Mouse (Mus musculus) c-Kit-positive CD71-positive TER-119-positive erythroid progenitor cells, embryonic 14.5 days (primary cell): ENCODE measurements around the gene Ccdc34.

Experiments
- DNase-seq: peaks from one replicate; pipeline ENCODE4 v3.0.0-alpha.2; 2013; ENCODE audit warnings: low spot score

The Ccdc34 gene

GRCm38 (mm10) chr2:110017616-110018505 lies at the start of gene Ccdc34:
Ccdc34 (plus strand) TSS chr2:110017817.
- DNase-seq: peak; percentile 90

DNA sequence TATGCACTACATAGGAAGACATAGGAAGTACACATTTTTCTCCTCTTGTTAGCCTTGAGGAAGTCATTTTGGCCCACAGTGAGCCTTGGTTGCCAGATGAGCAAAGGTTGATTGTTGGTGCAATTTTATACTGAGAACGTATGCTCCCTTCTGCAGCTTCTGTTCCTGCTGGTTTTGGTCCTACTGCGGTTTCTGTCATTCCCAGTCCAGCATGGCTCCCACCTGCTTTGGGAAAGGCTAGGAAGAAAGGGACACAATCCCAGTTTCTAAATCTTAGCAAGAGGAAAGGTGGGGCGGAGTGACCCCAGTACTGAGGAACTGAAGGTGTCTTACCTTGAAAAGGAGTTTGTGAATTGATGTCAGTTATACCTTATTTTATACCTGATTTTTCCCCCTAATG lies 48.2 kb upstream of the Ccdc34 start:
- DNase-seq: no peak

- DNase-seq: no peak
These were observed 47.6 kb upstream of the Ccdc34 start for GRCm38 (mm10) chr2:109969926-109970532.

GRCm38 (mm10) chr2:109970744-109971410 lies 46.7 kb upstream of the Ccdc34 start:
- DNase-seq: no peak

GRCm38 (mm10) chr2:109972310-109972709 lies 45.3 kb upstream of the Ccdc34 start:
- DNase-seq: no peak

DNA sequence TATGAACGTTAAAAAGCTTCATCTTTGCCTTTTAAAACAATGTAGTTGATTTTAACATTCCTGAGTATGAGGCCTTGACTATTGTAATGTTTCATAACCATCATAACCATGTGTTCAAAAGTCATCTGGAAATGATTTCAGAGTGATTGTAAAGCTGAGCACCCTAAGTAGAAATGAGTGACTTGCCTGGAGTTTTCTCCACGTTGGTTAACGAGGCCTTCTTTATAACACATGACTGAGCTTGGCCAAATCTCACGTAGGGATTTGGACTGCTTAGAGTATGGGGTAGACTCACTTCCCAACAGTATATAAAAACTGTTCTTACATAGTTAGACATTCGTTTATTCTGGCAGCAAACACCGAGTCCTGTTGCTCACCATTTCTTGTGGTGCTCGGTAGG lies 44.7 kb upstream of the Ccdc34 start:
- DNase-seq: no peak

GRCm38 (mm10) chr2:109974807-109975206 lies 42.8 kb upstream of the Ccdc34 start:
- DNase-seq: no peak

GRCm38 (mm10) chr2:109976181-109976580 lies 41.4 kb upstream of the Ccdc34 start:
- DNase-seq: no peak

DNA sequence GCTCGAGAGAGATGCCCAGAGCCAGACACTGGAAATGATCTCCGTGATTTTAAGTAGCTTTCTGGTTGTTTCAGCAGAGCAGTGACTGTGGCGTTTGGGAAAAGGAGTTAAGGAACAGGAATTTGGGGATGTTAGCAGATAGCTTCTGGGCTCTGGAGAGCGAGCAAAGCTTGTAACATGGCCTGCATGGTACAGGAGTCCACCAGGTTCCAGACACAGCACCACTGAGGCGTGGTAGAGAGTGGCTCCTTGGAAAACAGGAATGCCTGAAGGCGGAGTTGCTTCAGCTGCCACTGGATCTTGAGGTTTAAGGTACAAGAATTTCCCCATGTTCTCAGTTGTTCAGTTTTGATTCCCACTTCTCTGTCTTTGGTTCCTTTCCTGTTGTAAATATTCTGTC lies 40.3 kb upstream of the Ccdc34 start:
- no peak for DNase-seq

DNA sequence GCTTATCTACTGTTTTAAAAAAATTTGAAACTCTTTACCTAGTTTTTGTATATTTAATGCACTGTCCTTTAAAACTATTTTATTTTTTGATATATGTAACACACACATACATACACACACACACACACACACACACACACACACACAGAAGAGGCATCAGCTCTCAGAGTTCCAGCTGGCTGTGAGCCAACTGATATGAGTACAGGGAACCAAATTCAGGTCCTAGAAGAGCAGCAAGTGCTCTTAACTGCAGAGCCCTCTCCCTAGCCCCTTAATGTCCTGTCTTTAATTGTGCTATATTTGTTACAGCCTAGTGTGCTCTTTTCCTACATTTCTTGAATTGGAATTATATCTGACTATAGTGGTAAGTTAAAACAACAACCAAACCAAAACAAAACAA lies 38.4 kb upstream of the Ccdc34 start:
- DNase-seq: peak; percentile 34

- no peak for DNase-seq
These were observed 34.2 kb upstream of the Ccdc34 start for GRCm38 (mm10) chr2:109983435-109983834.

DNA sequence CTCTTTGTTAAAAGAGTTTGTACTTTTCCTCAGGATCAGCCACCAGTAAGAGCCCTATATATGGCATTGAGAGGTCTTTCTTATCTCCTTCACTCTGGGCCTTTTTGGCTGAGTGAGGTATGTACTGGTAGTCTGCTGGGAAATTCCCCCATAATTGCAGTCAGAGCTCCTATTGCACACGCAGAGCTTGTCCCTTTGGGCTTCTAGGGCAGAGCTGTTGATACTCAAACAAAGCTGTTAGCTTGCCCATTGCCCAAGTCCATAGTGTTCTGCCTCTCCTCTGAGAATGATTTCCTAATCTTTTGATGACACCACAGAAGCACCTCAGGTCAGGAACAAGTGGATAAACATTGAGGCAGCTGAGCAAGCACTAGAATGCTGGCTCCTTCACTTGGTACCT lies 32.7 kb upstream of the Ccdc34 start:
- DNase-seq: no peak

DNA sequence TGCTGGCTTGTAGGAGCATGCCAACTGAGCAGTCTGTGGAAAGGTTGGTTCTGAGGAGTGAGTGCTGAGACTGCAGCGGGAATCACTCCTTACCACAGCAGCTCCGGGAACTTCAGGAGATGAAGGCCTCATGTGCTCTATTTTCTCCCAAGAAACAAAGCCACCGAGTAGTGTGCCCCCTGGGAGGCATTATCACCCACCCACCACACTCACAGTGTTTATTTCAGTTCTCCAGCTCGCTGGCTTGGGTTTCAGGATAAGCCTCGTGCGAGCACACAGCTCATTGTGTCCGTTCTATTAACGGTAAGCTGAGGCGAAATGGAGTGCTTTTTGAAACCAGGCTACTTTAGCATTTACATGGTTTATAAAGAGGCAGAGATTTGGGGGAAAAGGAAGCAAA lies 32.1 kb upstream of the Ccdc34 start:
- no peak for DNase-seq

DNA sequence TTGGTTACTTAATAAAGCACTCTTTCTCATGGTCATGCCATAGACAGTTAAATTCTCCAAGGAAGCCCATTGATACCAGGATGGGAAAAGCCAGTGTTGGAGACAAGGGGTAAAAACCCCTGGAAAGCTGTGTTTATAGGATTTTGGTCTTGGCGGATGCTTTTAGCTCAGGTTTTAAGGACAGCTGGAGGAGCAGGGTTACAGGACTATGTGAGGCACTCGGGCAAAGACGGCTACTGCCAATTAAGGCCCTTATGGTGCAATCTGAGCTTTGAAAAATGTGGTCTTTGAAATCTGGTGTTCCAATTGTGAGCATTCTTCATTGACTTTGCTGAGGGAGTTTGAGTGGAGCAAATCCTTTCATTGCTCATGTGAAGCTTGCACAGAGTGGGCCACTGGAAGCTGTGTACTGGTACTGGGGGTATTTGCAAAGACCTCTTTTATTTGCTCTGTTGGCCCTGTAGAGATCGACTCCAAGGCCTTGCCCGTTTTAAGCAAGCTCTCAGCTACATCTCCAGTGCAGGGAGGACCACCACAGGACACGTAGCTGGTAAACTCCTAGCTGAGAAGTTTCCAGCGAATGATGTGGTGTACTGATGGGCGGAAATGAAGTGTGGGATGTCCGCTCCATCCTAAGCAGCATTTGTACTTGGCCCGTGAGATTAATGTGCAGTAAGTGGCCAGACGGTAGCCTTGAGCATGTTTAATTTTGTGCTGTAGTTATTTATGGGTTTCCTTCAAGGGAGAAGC lies 31.4 kb upstream of the Ccdc34 start:
- DNase-seq: no peak

DNA sequence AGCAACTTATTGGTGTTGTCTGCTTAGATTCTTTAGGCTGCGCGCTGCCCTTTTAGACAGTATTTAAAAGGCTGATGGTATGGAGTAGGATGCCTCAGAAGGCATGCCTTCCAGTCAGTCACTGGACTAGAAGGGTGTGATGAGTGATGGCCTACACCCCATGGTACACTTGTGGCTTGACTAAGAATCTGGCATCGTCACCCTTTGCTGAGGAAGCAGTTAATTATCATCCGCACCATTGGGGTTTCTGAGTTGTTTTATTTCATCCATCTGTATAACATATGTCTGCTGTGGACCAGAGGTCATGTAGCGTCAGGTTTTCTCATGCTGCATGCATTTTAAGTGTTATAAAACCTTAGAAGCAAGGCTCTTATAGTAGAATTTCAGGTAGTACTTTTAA lies 29.7 kb upstream of the Ccdc34 start:
- no peak for DNase-seq

- DNase-seq: no peak
These were observed 28.4 kb upstream of the Ccdc34 start for GRCm38 (mm10) chr2:109989196-109989595.

DNA sequence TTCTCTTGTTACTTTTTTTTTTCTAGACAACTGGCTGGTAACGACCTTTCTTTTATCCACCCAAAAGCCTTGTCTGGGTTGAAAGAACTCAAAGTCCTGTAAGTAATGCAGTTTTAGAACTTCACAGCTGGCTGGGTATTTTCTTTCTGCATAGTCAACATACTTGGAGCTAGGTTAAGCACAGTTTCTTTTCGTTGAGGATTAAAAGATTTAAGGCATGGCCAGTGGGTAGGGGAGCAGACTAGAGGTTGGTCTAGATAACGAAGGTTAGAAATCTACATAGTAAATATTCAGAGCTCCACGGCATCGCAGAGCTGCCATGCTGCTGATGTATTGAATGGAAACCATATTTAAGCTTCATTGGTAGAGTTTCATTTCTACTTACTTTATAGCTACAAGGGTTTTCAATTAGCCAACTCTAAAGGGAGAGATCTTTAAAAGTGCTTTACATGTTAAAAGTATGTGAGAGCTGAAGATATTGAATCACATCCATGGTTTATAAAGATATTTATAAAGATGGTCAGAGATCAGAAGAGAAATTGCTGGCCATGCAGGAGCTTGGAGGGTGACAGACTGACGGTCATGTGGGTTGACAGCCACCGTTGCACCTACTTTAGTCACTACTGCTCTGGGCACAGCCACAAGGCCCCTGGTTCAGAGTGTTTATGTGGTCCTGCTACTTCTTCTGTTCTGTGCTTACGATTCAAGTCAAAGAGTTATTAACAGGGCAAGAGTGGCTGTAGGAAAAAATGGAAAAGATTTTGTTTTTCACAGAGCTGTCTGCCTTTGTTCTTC lies 27.7 kb upstream of the Ccdc34 start:
- no peak for DNase-seq

DNA sequence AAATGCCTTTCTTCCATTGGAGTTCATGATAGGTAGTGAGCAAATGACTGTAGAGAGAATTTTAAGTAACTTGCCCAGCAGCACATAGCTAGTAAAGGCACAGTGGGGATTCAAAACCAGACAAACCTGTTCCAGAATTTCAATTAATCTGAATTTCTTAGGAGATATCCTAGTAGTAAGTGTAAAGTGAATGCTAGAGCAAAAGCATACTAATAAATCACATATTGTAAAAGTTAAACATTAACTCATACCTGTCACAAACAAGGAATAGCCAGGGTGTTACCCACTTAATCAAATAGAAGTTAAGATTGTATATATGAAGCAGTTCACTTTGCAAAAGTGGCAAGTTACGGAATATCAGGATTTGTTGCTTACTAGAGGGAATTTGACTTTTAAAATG lies 25.9 kb upstream of the Ccdc34 start:
- no peak for DNase-seq

GRCm38 (mm10) chr2:109992448-109993073 lies 25.1 kb upstream of the Ccdc34 start:
- no peak for DNase-seq

DNA sequence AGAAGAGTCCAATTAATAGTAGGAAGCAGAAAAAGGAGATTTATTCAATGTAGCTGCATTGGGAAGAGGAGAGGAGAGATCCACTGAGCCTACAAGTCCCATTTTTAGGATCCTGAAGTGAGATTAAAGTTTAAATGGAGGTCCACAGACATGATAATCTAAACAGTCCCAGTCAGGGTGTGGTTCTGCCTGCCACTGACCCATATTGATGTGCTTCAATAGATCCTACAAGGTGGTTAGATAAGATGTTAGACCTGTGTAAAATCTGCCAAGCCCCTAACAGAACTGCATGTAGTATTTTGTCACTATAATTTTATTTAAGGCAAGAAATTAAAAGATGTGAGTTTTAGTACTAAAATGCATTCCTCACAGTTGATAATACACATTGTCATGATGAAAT lies 24.2 kb upstream of the Ccdc34 start:
- peak; percentile 34 for DNase-seq

DNA sequence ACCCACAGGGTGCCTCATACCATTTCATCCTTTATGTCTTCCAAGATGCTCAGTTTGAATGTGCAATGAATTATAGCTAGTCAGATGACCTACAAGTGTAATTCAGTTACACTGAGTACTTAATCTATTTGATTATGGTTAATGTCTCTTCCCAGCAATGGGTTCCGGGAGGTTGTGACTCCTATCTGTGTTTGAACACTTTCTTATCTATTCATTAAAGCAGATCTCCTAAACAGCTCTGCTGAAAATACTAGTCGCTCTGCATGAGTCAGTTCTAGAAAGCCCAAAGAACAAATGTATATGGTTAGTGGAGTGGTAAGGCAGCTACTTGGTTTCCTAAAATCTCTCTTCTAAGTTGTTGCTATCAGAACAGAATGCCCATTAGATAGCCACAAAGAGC lies 22.6 kb upstream of the Ccdc34 start:
- no peak for DNase-seq
